Mouse (Mus musculus) intestine, postnatal 0 days (tissue): ENCODE measurements around the gene Rusc2. TPM values are rescaled to one million over a fixed set of nuclear protein-coding genes. Genes with fewer than 3 reads are reported as not detected.

Experiments used
- ATAC-seq: fragments of 200-750 bp; cut with Nextera tagmentation; 2 replicates; pipeline ENCODE4 v1.8.0; 2017; ENCODE audit warnings: mild to moderate bottlenecking, moderate TSS enrichment, moderate library complexity
- H3K27ac ChIP-seq: fragments of 300-500 bp; sonication (generic); 2 replicates; pipeline ENCODE4 v1.5.1; 2014; ENCODE audit warnings: mild to moderate bottlenecking, low read depth, low read length, moderate library complexity
- H3K27me3 ChIP-seq: fragments of 300-500 bp; sonication (generic); replicated peaks from 2 replicates; pipeline ENCODE4 v1.6.1; 2014; ENCODE audit warnings: low read length, mixed read lengths; ENCODE audit not compliant: control insufficient read depth, insufficient read depth
- H3K36me3 ChIP-seq: fragments of 300-500 bp; sonication (generic); 2 replicates; pipeline ENCODE4 v1.6.1; 2014; ENCODE audit warnings: mild to moderate bottlenecking, moderate library complexity; ENCODE audit not compliant: control insufficient read depth, insufficient read depth
- H3K4me1 ChIP-seq: fragments of 300-500 bp; sonication (generic); replicated peaks from 2 replicates; pipeline ENCODE4 v1.6.1; 2014; ENCODE audit warnings: antibody characterized with exemption, low read length, mixed read lengths; ENCODE audit not compliant: control insufficient read depth, insufficient read depth
- H3K4me2 ChIP-seq: fragments of 300-500 bp; sonication (generic); replicated peaks from 2 replicates; pipeline ENCODE4 v1.6.1; 2014; ENCODE audit warnings: low read depth, mild to moderate bottlenecking, moderate library complexity
- H3K4me3 ChIP-seq: fragments of 300-500 bp; sonication (generic); 2 replicates; pipeline ENCODE4 v1.5.1; 2014; ENCODE audit warnings: low read depth, low read length
- H3K9ac ChIP-seq: fragments of 300-500 bp; sonication (generic); 2 replicates; pipeline ENCODE4 v1.6.1; 2014; ENCODE audit warnings: mild to moderate bottlenecking, low read depth, low read length
- H3K9me3 ChIP-seq: fragments of 300-500 bp; sonication (generic); 2 replicates; pipeline ENCODE4 v1.6.1; 2016; ENCODE audit warnings: mixed run types; ENCODE audit not compliant: control insufficient read depth
- CTCF ChIP-seq: sonication (generic); IDR thresholded peaks from 2 replicates; pipeline ENCODE4 v1.5.1; 2016; ENCODE audit warnings: low read depth, mild to moderate bottlenecking, control low read depth, antibody characterized with exemption, moderate library complexity
- WGBS: fragments of 180-500 bp; shearing (Covaris S2); extraction: QIAGEN DNeasy Blood & Tissue Kit; methylation state at CpG from one replicate; pipeline ENCODE4 v1.1.7; 2014; 5-methylcytosine and 5-hydroxymethylcytosine counted together
- polyA plus RNA-seq: library from polyadenylated mRNA; unstranded; fragments of >200 nt; fragmentation: Nextera tagmentation; extraction: Ambion mirVana; gene quantifications from 2 replicates; pipeline ENCODE4 v1.2.1, GENCODE M21; 2015

Gene Rusc2
- polyA plus RNA-seq, 1 experiment from 2014 or later, result 12.1 TPM

GRCm38 (mm10) chr4:43344932-43345331 lies 36.8 kb upstream of the Rusc2 start:
- H3K4me2 ChIP-seq, result peak overlapping the region; percentile 24; the same call in 1 of the 2 replicates
- H3K4me3 ChIP-seq, result no peak overlapping the region
- peak overlapping the region; percentile 60 for H3K27ac ChIP-seq
- 58% methylated on average over 2 of the region's 2 CpGs for WGBS
- no peak overlapping the region for H3K9ac ChIP-seq
- ATAC-seq, result peak; percentile 62
- H3K36me3 ChIP-seq, result no peaks in the 10 kb centered on the region
- H3K4me1 ChIP-seq, result no peaks in the 10 kb centered on the region
- no peak for TF ChIP-seq CTCF
- no peaks in the 10 kb centered on the region for H3K27me3 ChIP-seq
- H3K9me3 ChIP-seq, result no peaks in the 10 kb centered on the region

- Histone ChIP-seq H3K27ac (no peak overlapping the region; the same call in 1 of the 2 replicates), H3K27me3 (no peaks in the 10 kb centered on the region)
Measured at GRCm38 (mm10) chr4:43349206-43349605, 32.6 kb upstream of the Rusc2 start.

GRCm38 (mm10) chr4:43350038-43350560 lies 31.7 kb upstream of the Rusc2 start:
- Histone ChIP-seq H3K9me3 (no peaks in the 10 kb centered on the region), H3K9ac (no peak overlapping the region), H3K4me2 (no peak overlapping the region), H3K27ac (no peak overlapping the region), H3K36me3 (no peaks in the 10 kb centered on the region), H3K4me3 (no peak overlapping the region), H3K4me1 (no peaks in the 10 kb centered on the region), H3K27me3 (no peaks in the 10 kb centered on the region)
- 44% methylated on average over 6 of the region's 6 CpGs for WGBS
- TF ChIP-seq CTCF, result no peak
- peak; percentile 49; the same call in 1 of the 2 replicates for ATAC-seq

More at GRCm38 (mm10) chr4:43349206-43349605, 32.6 kb upstream of the Rusc2 start:
- no peak overlapping the region for H3K9ac ChIP-seq
- no peaks in the 10 kb centered on the region for H3K36me3 ChIP-seq
- H3K4me3 ChIP-seq, result no peak overlapping the region
- no peak overlapping the region for H3K4me2 ChIP-seq
- WGBS, result 81% methylated on average over 5 of the region's 5 CpGs
- TF ChIP-seq CTCF, result no peak
- H3K4me1 ChIP-seq, result no peaks in the 10 kb centered on the region
- no peaks in the 10 kb centered on the region for H3K9me3 ChIP-seq
- no peak for ATAC-seq

- Histone ChIP-seq H3K9me3 (no peaks in the 10 kb centered on the region), H3K27me3 (no peaks in the 10 kb centered on the region), H3K9ac (no peak overlapping the region), H3K4me3 (no peak overlapping the region), H3K27ac (no peak overlapping the region), H3K36me3 (no peaks in the 10 kb centered on the region), H3K4me2 (no peak overlapping the region), H3K4me1 (no peaks in the 10 kb centered on the region)
- no peak for ATAC-seq
- TF ChIP-seq CTCF, result peak; percentile 63
- WGBS, result 85% methylated on average over 6 of the region's 6 CpGs
Measured at GRCm38 (mm10) chr4:43353662-43354061, 28.1 kb upstream of the Rusc2 start.

- Histone ChIP-seq H3K9me3 (0 out of 2 replicates have a peak, but pooled peaks cover under 1% of the 10 kb centered on the region), H3K27me3 (no peaks in the 10 kb centered on the region), H3K4me3 (no peak overlapping the region), H3K27ac (no peak overlapping the region), H3K4me1 (peaks cover 9% of the 10 kb centered on the region; the same call in 1 of the 2 replicates), H3K9ac (no peak overlapping the region), H3K36me3 (no peaks in the 10 kb centered on the region), H3K4me2 (peak overlapping the region; percentile 37)
- WGBS, result 42% methylated on average over 11 of the region's 11 CpGs
- ATAC-seq, result peak; percentile 64
- no peak for TF ChIP-seq CTCF
Measured at GRCm38 (mm10) chr4:43364914-43365560, 16.7 kb upstream of the Rusc2 start.

GRCm38 (mm10) chr4:43367295-43367694 lies 14.5 kb upstream of the Rusc2 start:
- no peak for ATAC-seq
- Histone ChIP-seq H3K27me3 (no peaks in the 10 kb centered on the region), H3K27ac (no peak overlapping the region), H3K36me3 (no peaks in the 10 kb centered on the region), H3K4me3 (no peak overlapping the region), H3K9me3 (no peaks in the 10 kb centered on the region), H3K4me2 (no peak overlapping the region), H3K9ac (no peak overlapping the region), H3K4me1 (peaks cover 9% of the 10 kb centered on the region; the same call in 1 of the 2 replicates)
- TF ChIP-seq CTCF, result no peak
- 71% methylated on average over 5 of the region's 5 CpGs for WGBS
